Mouse (Mus musculus): ENCODE data around the gene Klc1.

DNA sequence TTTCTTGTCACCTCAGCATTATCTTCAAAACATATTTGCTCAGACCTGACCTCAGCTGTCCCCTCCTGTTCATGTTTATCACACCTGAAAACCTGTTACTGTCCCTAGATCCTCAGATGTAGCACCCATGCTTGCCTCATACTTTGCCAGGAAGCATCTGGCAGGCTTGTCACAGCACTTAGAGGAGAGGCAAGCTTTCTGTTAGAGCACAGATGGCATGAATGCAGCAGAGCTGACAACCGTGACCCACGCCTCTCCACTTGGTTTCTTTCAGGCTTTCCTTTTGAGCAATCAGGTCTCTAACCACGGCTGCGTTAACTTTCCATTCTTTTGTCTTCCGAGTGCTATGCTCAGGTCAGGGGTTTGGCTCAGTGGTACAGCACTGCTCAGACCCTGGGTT lies 70.8 kb downstream of the Klc1 start:
- TF ChIP-seq CTCF (IDR thresholded peaks at IDR 0.05; ENCODE audit: low read depth) (no peak), EP300 (IDR thresholded peaks at IDR 0.05; ENCODE audit: low read depth) (no peak)

All from heart, postnatal 0 days (tissue).